Mouse (Mus musculus): ENCODE measurements at regions not wholly inside any gene's neighbourhood (a gene's known extent, or its start where the extent isn't known, plus 50 kb on each side); places are given as distances from the start of the nearest gene placed in this dataset.
"Not testable (repeated sequence)": the region's sequence is repeated elsewhere in the genome, so short reads cannot be mapped to it uniquely, and the experiment has no call there.

- no peak for DNase-seq (ENCODE audit: low spot score in 2 of 2)
These were observed 164.4 kb upstream of the Tram1l1 start for GRCm38 (mm10) chr3:124156255-124156654.

GRCm38 (mm10) chr3:124157858-124158655 is 162.6 kb upstream of the Tram1l1 start:
- no peak for DNase-seq (ENCODE audit: low spot score in 2 of 2)

- not testable (repeated sequence) for DNase-seq (ENCODE audit: low spot score in 2 of 2)
These were observed 127.3 kb upstream of the Tram1l1 start for GRCm38 (mm10) chr3:124193331-124193730.

GRCm38 (mm10) chr3:124200226-124200940 is 120.3 kb upstream of the Tram1l1 start:
- not testable (repeated sequence) for DNase-seq (ENCODE audit: low spot score in 2 of 2)

- DNase-seq (ENCODE audit: low spot score in 2 of 2), result no peak
These were observed 103.5 kb upstream of the Tram1l1 start for GRCm38 (mm10) chr3:124217131-124217530.

- no peak for DNase-seq (ENCODE audit: low spot score in 2 of 2)
These were observed 94.7 kb upstream of the Tram1l1 start for GRCm38 (mm10) chr3:124225982-124226381.

GRCm38 (mm10) chr3:124227701-124228100 is 93.0 kb upstream of the Tram1l1 start:
- DNase-seq (ENCODE audit: low spot score in 2 of 2), result no peak

- no peak for DNase-seq (ENCODE audit: low spot score in 2 of 2)
These were observed 79.5 kb upstream of the Tram1l1 start for GRCm38 (mm10) chr3:124240936-124241733.

- no peak for DNase-seq (ENCODE audit: low spot score in 2 of 2)
These were observed 79.0 kb upstream of the Tram1l1 start for GRCm38 (mm10) chr3:124241734-124242006.

- no peak for DNase-seq (ENCODE audit: low spot score in 2 of 2)
These were observed 58.5 kb upstream of the Tram1l1 start for GRCm38 (mm10) chr3:124262150-124262549.

- no peak for DNase-seq (ENCODE audit: low spot score in 2 of 2)
These were observed 53.8 kb upstream of the Tram1l1 start for GRCm38 (mm10) chr3:124266821-124267220.

- DNase-seq (ENCODE audit: low spot score in 2 of 2), result no peak
These were observed 50.1 kb upstream of the Tram1l1 start for GRCm38 (mm10) chr3:124270506-124270905.

Data from frontal cortex, postnatal 25 days (tissue).